7 mouse cellular contexts compared by ENCODE assay signal in genomic region chr1:181352367-181353199, GRCm38 (mm10). TPM values are rescaled to one million over a fixed set of nuclear protein-coding genes. Genes with fewer than 3 reads are reported as not detected.
DNase-seq lines count a peak whose midpoint lies in the region; ATAC-seq lines count a peak whose summit lies in the region.

Gene Cnih3 (plus strand): TSS chr1:181352628.

- no peaks in the 10 kb centered on the region for H3K9me3 ChIP-seq in forebrain, embryonic 14.5 days (replicated peaks; ENCODE audit: control insufficient read depth, low read length)
- no peaks in the 10 kb centered on the region for H3K9me3 ChIP-seq in hindbrain, embryonic 16.5 days (ENCODE audit: control insufficient read depth, low read length)
- H3K9me3 ChIP-seq in limb, embryonic 12.5 days: no peaks in the 10 kb centered on the region
- H3K9me3 ChIP-seq in midbrain, embryonic 11.5 days (ENCODE audit: control insufficient read depth, low read length): no peaks in the 10 kb centered on the region
- H3K9me3 ChIP-seq in stomach, embryonic 16.5 days (replicated peaks; ENCODE audit: control insufficient read depth, low read length): no peaks in the 10 kb centered on the region

- peak within 1 kb of the TSS; percentile 55 for H3K4me3 ChIP-seq in forebrain, embryonic 14.5 days (ENCODE audit: low read depth, low read length)
- H3K4me3 ChIP-seq in hindbrain, embryonic 16.5 days (ENCODE audit: low read length): peak within 1 kb of the TSS; percentile 72
- H3K4me3 ChIP-seq in limb, embryonic 12.5 days (replicated peaks): peak within 1 kb of the TSS; percentile 59
- H3K4me3 ChIP-seq in midbrain, embryonic 11.5 days (ENCODE audit: low read depth, low read length): peak within 1 kb of the TSS; percentile 50
- peak within 1 kb of the TSS; percentile 56 for H3K4me3 ChIP-seq in stomach, embryonic 16.5 days (replicated peaks; ENCODE audit: low read length)

- no peaks in the 10 kb centered on the region for H3K36me3 ChIP-seq in forebrain, embryonic 14.5 days (ENCODE audit: control insufficient read depth, insufficient read depth, low read length)
- no peaks in the 10 kb centered on the region for H3K36me3 ChIP-seq in hindbrain, embryonic 16.5 days (ENCODE audit: control insufficient read depth, insufficient read depth, low read length)
- H3K36me3 ChIP-seq in limb, embryonic 12.5 days: no peaks in the 10 kb centered on the region
- no peaks in the 10 kb centered on the region for H3K36me3 ChIP-seq in midbrain, embryonic 11.5 days (ENCODE audit: control insufficient read depth, insufficient read depth, low read length)
- no peaks in the 10 kb centered on the region for H3K36me3 ChIP-seq in stomach, embryonic 16.5 days (ENCODE audit: control insufficient read depth, insufficient read depth, low read length)

- DNase-seq in ES-CJ7 (ENCODE audit: low read depth, low spot score): peak; percentile 72
- peak; percentile 53 for DNase-seq in adrenal gland, adult 2 months
- peak; percentile 79 for DNase-seq in forebrain, embryonic 14.5 days (ENCODE audit: low spot score)
- peak; percentile 93 for DNase-seq in midbrain, embryonic 11.5 days (ENCODE audit: low spot score, missing footprints)

- H3K4me2 ChIP-seq in forebrain, embryonic 14.5 days (ENCODE audit: low read length): peak within 1 kb of the TSS; percentile 99
- peak within 1 kb of the TSS; percentile 100 for H3K4me2 ChIP-seq in hindbrain, embryonic 16.5 days (ENCODE audit: low read length)
- H3K4me2 ChIP-seq in limb, embryonic 12.5 days: peak within 1 kb of the TSS; percentile 99
- H3K4me2 ChIP-seq in midbrain, embryonic 11.5 days: peak within 1 kb of the TSS; percentile 99
- H3K4me2 ChIP-seq in stomach, embryonic 16.5 days (ENCODE audit: low read depth, low read length): peak within 1 kb of the TSS; percentile 99

- H3K27me3 ChIP-seq in forebrain, embryonic 14.5 days (replicated peaks; ENCODE audit: control insufficient read depth, insufficient read depth, low read length): peaks cover 7% of the 10 kb centered on the region
- peaks cover 11% of the 10 kb centered on the region for H3K27me3 ChIP-seq in hindbrain, embryonic 16.5 days (replicated peaks; ENCODE audit: control insufficient read depth, insufficient read depth, low read length)
- H3K27me3 ChIP-seq in limb, embryonic 12.5 days: peaks cover 68% of the 10 kb centered on the region
- peaks cover 39% of the 10 kb centered on the region for H3K27me3 ChIP-seq in midbrain, embryonic 11.5 days (ENCODE audit: control insufficient read depth, insufficient read depth, low read length)
- H3K27me3 ChIP-seq in stomach, embryonic 16.5 days (ENCODE audit: control insufficient read depth, insufficient read depth, low read length): peaks cover 27% of the 10 kb centered on the region

- H3K4me1 ChIP-seq in forebrain, embryonic 14.5 days (ENCODE audit: control insufficient read depth, insufficient read depth, low read length): peaks cover 12% of the 10 kb centered on the region
- peaks cover 8% of the 10 kb centered on the region for H3K4me1 ChIP-seq in hindbrain, embryonic 16.5 days (ENCODE audit: control insufficient read depth, insufficient read depth, low read depth, low read length)
- H3K4me1 ChIP-seq in limb, embryonic 12.5 days (replicated peaks): peaks cover 21% of the 10 kb centered on the region
- H3K4me1 ChIP-seq in midbrain, embryonic 11.5 days (ENCODE audit: control insufficient read depth, insufficient read depth, low read length): no peaks in the 10 kb centered on the region
- peaks cover 15% of the 10 kb centered on the region; the same call in 1 of the 2 replicates for H3K4me1 ChIP-seq in stomach, embryonic 16.5 days (ENCODE audit: control insufficient read depth, insufficient read depth, low read length)

- no peak within 1 kb of the TSS; the same call in 1 of the 2 replicates for H3K27ac ChIP-seq in forebrain, embryonic 14.5 days (ENCODE audit: low read depth, low read length)
- H3K27ac ChIP-seq in hindbrain, embryonic 16.5 days (ENCODE audit: low read depth, low read length): no peak within 1 kb of the TSS; the same call in 1 of the 2 replicates
- H3K27ac ChIP-seq in limb, embryonic 12.5 days: no peak within 1 kb of the TSS
- H3K27ac ChIP-seq in midbrain, embryonic 11.5 days (ENCODE audit: low read depth, low read length): no peak within 1 kb of the TSS
- H3K27ac ChIP-seq in stomach, embryonic 16.5 days (ENCODE audit: low read length): no peak within 1 kb of the TSS

- ATAC-seq in forebrain, embryonic 14.5 days: peak; percentile 88
- peak; percentile 85 for ATAC-seq in hindbrain, embryonic 16.5 days
- peak; percentile 63 for ATAC-seq in limb, embryonic 12.5 days (ENCODE audit: insufficient number of reproducible peaks, insufficient read depth, low FRiP score, low TSS enrichment, low read depth)
- ATAC-seq in midbrain, embryonic 11.5 days (ENCODE audit: low FRiP score): peak; percentile 90
- peak; percentile 77 for ATAC-seq in stomach, embryonic 16.5 days (ENCODE audit: insufficient read depth, low FRiP score)

- H3K9ac ChIP-seq in forebrain, embryonic 14.5 days (ENCODE audit: low read length): peak within 1 kb of the TSS; percentile 69
- H3K9ac ChIP-seq in hindbrain, embryonic 16.5 days (ENCODE audit: low read depth, low read length): peak within 1 kb of the TSS; percentile 73
- H3K9ac ChIP-seq in limb, embryonic 12.5 days (replicated peaks): peak within 1 kb of the TSS; percentile 53
- peak within 1 kb of the TSS; percentile 74 for H3K9ac ChIP-seq in midbrain, embryonic 11.5 days (ENCODE audit: low read length)
- peak within 1 kb of the TSS; percentile 71 for H3K9ac ChIP-seq in stomach, embryonic 16.5 days (ENCODE audit: low read length)

- WGBS in forebrain, embryonic 14.5 days: under 1% methylated on average over 77 of the region's 78 CpGs
- WGBS in hindbrain, embryonic 16.5 days: under 1% methylated on average over 76 of the region's 78 CpGs
- under 1% methylated on average over 78 of the region's 78 CpGs for WGBS in limb, embryonic 12.5 days
- under 1% methylated on average over 74 of the region's 78 CpGs for WGBS in midbrain, embryonic 11.5 days
- under 1% methylated on average over 78 of the region's 78 CpGs for WGBS in stomach, embryonic 16.5 days

RNA-seq across cellular contexts. Expression of gene Cnih3, which starts in this region (rescaled TPM):
- total RNA-seq in adrenal gland, adult 2 months (2021): not detected
- 0.03 TPM in 1 of 2 replicates, not detected in the other for polyA plus RNA-seq in adrenal gland, adult 2 months (2012; rRNA removed)
- polyA plus RNA-seq in forebrain, embryonic 14.5 days (2014; fragmentation: Nextera tagmentation; extraction: Ambion mirVana): 17.0 and 27.9 TPM in 2 replicates
- 14.1 and 14.4 TPM in 2 replicates for polyA plus RNA-seq in hindbrain, embryonic 16.5 days (2015; fragmentation: Nextera tagmentation; extraction: Ambion mirVana)
- 0.77 and 1.1 TPM in 2 replicates for polyA plus RNA-seq in limb, embryonic 12.5 days (2016; fragmentation: Nextera tagmentation; extraction: Ambion mirVana)
- polyA plus RNA-seq in midbrain, embryonic 11.5 days (2014; fragmentation: Nextera tagmentation; extraction: Ambion mirVana): 1.2 and 1.3 TPM in 2 replicates
- polyA plus RNA-seq in stomach, embryonic 16.5 days (2015; fragmentation: Nextera tagmentation; extraction: Ambion mirVana): 0.17 and 0.44 TPM in 2 replicates

Comparison
In these comparisons a context has a peak if more than half of its experiments do, and no peak if none do; other contexts are left out.
1. Peak in DNase-seq in adrenal gland, adult 2 months; RNA of the gene not detected or under 1 TPM.
2. Peak in ATAC-seq, H3K4me3 ChIP-seq, H3K9ac ChIP-seq and H3K4me2 ChIP-seq in stomach, embryonic 16.5 days; RNA of the gene not detected or under 1 TPM.